In the genomic region with DNA sequence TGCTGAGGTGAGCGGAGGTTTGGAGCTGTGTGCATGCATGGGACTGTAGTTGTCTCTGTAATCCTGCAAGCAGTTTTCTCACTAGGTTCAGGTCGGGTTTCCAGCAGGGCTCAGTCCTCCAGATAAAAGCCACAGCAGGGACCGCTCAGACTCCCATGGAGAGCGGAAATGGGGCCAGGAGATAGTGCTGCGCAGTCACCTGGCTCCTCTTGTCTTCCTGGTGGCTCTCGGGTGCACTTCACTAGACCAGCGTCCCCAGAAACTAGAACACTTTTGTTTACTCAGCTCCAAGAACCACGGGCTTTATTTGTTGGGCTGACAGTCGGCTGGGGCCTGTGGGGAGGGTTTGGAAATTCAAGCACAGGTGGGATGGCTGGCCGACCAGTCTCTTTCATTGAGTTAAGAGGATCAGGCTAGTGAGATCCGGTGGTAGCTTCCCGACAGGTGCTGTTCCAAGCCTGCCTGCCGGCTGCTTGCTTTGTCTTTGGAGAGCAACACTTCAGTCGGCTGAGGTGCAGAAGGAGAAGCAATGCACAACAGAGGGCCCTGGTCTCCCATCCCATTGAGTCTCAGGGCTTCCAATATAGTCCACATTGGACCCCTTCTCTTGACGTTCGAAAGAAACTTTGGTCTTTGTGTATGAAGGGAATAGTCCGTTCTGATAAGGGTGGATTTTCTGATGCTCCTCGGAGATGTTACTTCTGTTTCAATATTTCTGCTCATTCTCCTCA, we compare ENCODE assay signal across 9 mouse cellular contexts. TPM values are rescaled to one million over a fixed set of nuclear protein-coding genes. Genes with fewer than 3 reads are reported as not detected.
A peak's percentile ranks its signal among the peaks of the same experiment; 100 is the strongest.
DNase-seq lines count a peak whose midpoint lies in the region; ATAC-seq and TF ChIP-seq lines count a peak whose summit lies in the region.
"Had no signal": no experiment of that assay in that cellular context is flagged by ENCODE, and none has a peak within 500 bp of the region (broad histone marks: within the 10 kb centered on the region; RNA-seq: fewer than 3 reads in every experiment).

No protein-coding gene starts in this region.

- peak overlapping the region; percentile 9; the same call in 1 of the 2 replicates for H3K4me3 ChIP-seq in kidney, embryonic 14.5 days (ENCODE audit: low read length)
- peak overlapping the region; percentile 57 for H3K4me3 ChIP-seq in cortical plate, adult 2 months (ENCODE audit: insufficient read depth, low read length)
- H3K4me3 ChIP-seq in hindbrain, embryonic 14.5 days (replicated peaks; ENCODE audit: low read length), result peak overlapping the region; percentile 12; the same call in 1 of the 2 replicates
- H3K4me3 ChIP-seq in neural tube, embryonic 14.5 days (ENCODE audit: low read depth, low read length), result 0 out of 2 replicates have a peak overlapping the region, but pooled peaks have one; percentile 5

- no peak for DNase-seq in kidney, postnatal 10 days
- no peak for DNase-seq in hindbrain, embryonic 14.5 days (ENCODE audit: low spot score)
- no peak for DNase-seq in kidney, adult 8-10 months
- no peak for DNase-seq in right cerebral cortex, postnatal 4 days
- no peak for DNase-seq in frontal cortex, postnatal 36 days (ENCODE audit: low spot score in 2 of 2)
- DNase-seq: kidney, postnatal 4 days had no signal

- TF ChIP-seq CTCF in cortical plate, adult 2 months (IDR thresholded peaks at IDR 0.05; ENCODE audit: extremely low read depth, insufficient read depth, low read length), result no peak

- WGBS in kidney, embryonic 14.5 days, result 6% methylated on average over 18 of the region's 18 CpGs
- 5% methylated on average over 18 of the region's 18 CpGs for WGBS in hindbrain, embryonic 14.5 days
- 10% methylated on average over 18 of the region's 18 CpGs for WGBS in neural tube, embryonic 14.5 days

- no peak overlapping the region for H3K27ac ChIP-seq in kidney, embryonic 14.5 days (ENCODE audit: low read depth, low read length)
- no peak overlapping the region for H3K27ac ChIP-seq in cortical plate, adult 2 months (ENCODE audit: insufficient read depth, low read length)
- no peak overlapping the region for H3K27ac ChIP-seq in hindbrain, embryonic 14.5 days
- no peak overlapping the region for H3K27ac ChIP-seq in neural tube, embryonic 14.5 days (ENCODE audit: low read depth, low read length)

- H3K36me3 ChIP-seq in kidney, embryonic 14.5 days (ENCODE audit: control insufficient read depth, insufficient read depth, low read length), result no peaks in the 10 kb centered on the region
- H3K36me3 ChIP-seq in hindbrain, embryonic 14.5 days (replicated peaks; ENCODE audit: control insufficient read depth, insufficient read depth), result no peaks in the 10 kb centered on the region
- no peaks in the 10 kb centered on the region for H3K36me3 ChIP-seq in neural tube, embryonic 14.5 days (ENCODE audit: control insufficient read depth, insufficient read depth, low read length)

- TF ChIP-seq POLR2A in cortical plate, adult 2 months (IDR thresholded peaks at IDR 0.05; ENCODE audit: extremely low read depth, insufficient read depth, low read length), result no peak

- H3K9ac ChIP-seq in kidney, embryonic 14.5 days (ENCODE audit: low read depth, low read length), result no peak overlapping the region
- H3K9ac ChIP-seq in hindbrain, embryonic 14.5 days, result no peak overlapping the region
- no peak overlapping the region for H3K9ac ChIP-seq in neural tube, embryonic 14.5 days (replicated peaks; ENCODE audit: low read depth, low read length)

- H3K27me3 ChIP-seq in kidney, embryonic 14.5 days (ENCODE audit: control insufficient read depth, insufficient read depth, low read length), result peaks cover 48% of the 10 kb centered on the region
- peaks cover 49% of the 10 kb centered on the region for H3K27me3 ChIP-seq in hindbrain, embryonic 14.5 days (ENCODE audit: control insufficient read depth, insufficient read depth, low read length)
- peaks cover 19% of the 10 kb centered on the region for H3K27me3 ChIP-seq in neural tube, embryonic 14.5 days (ENCODE audit: control insufficient read depth, insufficient read depth, low read length)

- H3K4me2 ChIP-seq in kidney, embryonic 14.5 days (replicated peaks; ENCODE audit: low read depth, low read length), result no peak overlapping the region
- peak overlapping the region; percentile 86 for H3K4me2 ChIP-seq in hindbrain, embryonic 14.5 days (replicated peaks)
- peak overlapping the region; percentile 14; the same call in 1 of the 2 replicates for H3K4me2 ChIP-seq in neural tube, embryonic 14.5 days (ENCODE audit: low read depth, low read length)

- no peak for ATAC-seq in kidney, embryonic 14.5 days (ENCODE audit: low FRiP score, low TSS enrichment)
- no peak for ATAC-seq in hindbrain, embryonic 14.5 days (ENCODE audit: low FRiP score)
- no peak for ATAC-seq in neural tube, embryonic 14.5 days (ENCODE audit: low read depth)

- H3K9me3 ChIP-seq in kidney, embryonic 14.5 days (ENCODE audit: control insufficient read depth, low read length), result no peaks in the 10 kb centered on the region
- no peaks in the 10 kb centered on the region for H3K9me3 ChIP-seq in hindbrain, embryonic 14.5 days (ENCODE audit: control insufficient read depth, low read length)
- no peaks in the 10 kb centered on the region for H3K9me3 ChIP-seq in neural tube, embryonic 14.5 days (ENCODE audit: control insufficient read depth, low read length)

- H3K4me1 ChIP-seq in kidney, embryonic 14.5 days (ENCODE audit: control insufficient read depth, insufficient read depth, low read length), result peaks cover 5% of the 10 kb centered on the region; the same call in 1 of the 2 replicates
- H3K4me1 ChIP-seq in cortical plate, adult 2 months (ENCODE audit: control insufficient read depth, insufficient read depth, low read length), result no peaks in the 10 kb centered on the region
- H3K4me1 ChIP-seq in hindbrain, embryonic 14.5 days (replicated peaks; ENCODE audit: control insufficient read depth, insufficient read depth, low read length), result no peaks in the 10 kb centered on the region; the same call in none of the 2 replicates
- H3K4me1 ChIP-seq in neural tube, embryonic 14.5 days (ENCODE audit: control insufficient read depth, insufficient read depth, low read length), result peaks cover 9% of the 10 kb centered on the region

RNA-seq across cellular contexts. Expression of a gene that starts 1.9 kb away (rescaled TPM):
- polyA plus RNA-seq in kidney, embryonic 14.5 days (2014; fragmentation: Nextera tagmentation; extraction: Ambion mirVana), result 0.32 and 0.57 TPM in 2 replicates
- polyA plus RNA-seq in cortical plate, adult 2 months (2012; rRNA removed), result 2.1 and 2.9 TPM in 2 replicates
- 0.37 and 0.44 TPM in 2 replicates for polyA plus RNA-seq in hindbrain, embryonic 14.5 days (2014; fragmentation: Nextera tagmentation; extraction: Ambion mirVana)
- 1.1 and 1.3 TPM in 2 replicates for polyA plus RNA-seq in neural tube, embryonic 14.5 days (2014; fragmentation: Nextera tagmentation; extraction: Ambion mirVana)

Comparison
In these comparisons a context has a peak if more than half of its experiments do, and no peak if none do; other contexts are left out.
1. H3K4me3 ChIP-seq: peak in every context shown above with its lines; median percentile 57 in cortical plate, adult 2 months; 12 in hindbrain, embryonic 14.5 days; 9 in kidney, embryonic 14.5 days; 5 in neural tube, embryonic 14.5 days.